Mouse (Mus musculus) T-helper 1 cell (primary cell): ENCODE measurements at regions not wholly inside any gene's neighbourhood (a gene's known extent, or its start where the extent isn't known, plus 50 kb on each side); places are given as distances from the start of the nearest gene placed in this dataset.
"Not testable (repeated sequence)": the region's sequence is repeated elsewhere in the genome, so short reads cannot be mapped to it uniquely, and the experiment has no call there.

Experiments used
- in situ Hi-C: fragments of 300-600 bp; cut with MboI, MseI; formaldehyde crosslinking; loops from one replicate; pipeline ENCODE4 v1.15.1; 2025; ENCODE audit warnings: high pct_unique_total_duplicates

DNA sequence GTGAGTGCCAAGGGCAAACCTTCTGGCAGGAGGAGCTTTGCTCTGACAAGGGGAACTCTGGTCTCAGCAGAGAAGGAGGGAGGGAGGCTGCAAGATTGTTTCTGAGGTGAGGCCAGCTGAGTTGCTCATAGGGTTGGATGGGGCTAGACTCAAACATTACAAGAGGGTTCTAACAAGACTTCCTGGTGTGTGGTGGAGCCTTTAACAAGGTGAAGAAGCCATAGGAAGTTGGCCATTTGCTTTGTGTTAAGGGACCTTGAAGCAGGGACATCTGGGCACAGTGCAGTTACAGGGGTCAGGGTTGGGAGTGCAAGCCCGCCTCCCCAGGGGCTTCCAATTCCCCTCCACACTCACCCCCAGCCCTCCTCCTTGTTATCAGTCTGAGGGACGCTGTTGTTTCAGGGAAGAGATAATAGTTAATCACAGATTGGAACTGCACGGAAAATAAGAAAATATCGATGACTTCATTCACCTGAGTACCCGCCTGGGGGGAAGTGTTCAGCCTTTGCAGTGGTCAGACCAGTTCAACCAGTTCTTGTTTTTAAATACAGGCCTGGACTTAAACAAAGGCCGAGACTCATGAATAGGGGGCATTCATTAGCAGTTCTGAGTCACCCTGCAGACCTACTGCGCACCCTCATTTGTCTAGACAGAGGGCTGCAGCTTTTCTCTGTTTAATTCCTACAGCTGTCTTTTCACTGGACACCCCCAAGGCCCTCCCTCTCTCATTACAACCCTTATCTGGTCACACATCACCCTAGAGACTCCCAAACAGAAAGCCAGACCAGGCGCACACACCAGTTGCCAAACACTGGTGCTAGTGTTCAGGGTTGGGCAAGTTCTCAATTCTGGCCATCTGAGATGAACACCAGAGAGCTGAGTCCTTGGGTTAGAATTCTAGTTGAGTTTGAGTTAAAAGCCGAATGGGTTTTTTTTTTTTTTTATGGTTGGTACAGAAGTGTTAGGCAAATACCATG lies 139.5 kb downstream of the Bcl2l11 start:
- in situ Hi-C loops, result no loop called here

DNA sequence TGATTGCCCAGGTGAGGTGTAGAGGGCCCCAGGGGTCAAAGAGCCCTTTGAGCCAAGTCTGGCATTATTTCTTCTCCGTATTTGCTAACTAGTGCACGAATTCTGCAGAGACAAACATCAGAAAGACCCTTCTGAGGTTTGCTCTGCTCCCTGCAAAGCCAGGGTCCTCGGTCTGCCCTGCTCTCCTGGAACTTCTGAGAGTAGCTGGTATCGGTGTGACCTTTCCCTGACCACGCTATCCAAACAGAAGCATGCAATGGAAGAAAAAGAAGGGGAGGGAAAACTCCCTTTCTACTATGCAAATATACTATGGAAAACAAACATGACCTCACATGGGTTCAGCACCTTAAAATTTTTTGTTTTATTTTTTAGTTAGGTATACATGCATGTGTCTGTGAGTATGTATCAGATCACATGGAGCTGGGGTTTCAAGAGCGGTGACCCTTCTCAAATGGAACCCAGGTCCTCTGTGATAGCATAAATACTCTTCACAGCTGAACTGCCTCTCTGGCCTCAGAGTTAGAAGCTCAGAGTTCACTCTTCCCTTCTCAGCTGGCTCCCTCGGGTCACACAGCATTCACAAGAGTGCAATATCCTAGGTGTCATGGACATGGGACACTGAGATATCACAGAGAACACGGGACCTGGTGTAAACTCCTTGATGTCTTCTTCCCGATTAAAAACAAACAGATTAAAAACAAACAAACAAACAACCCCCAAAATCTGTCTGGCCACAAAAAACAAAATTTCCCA lies 144.7 kb downstream of the Bcl2l11 start:
- in situ Hi-C loops, result no loop called here

DNA sequence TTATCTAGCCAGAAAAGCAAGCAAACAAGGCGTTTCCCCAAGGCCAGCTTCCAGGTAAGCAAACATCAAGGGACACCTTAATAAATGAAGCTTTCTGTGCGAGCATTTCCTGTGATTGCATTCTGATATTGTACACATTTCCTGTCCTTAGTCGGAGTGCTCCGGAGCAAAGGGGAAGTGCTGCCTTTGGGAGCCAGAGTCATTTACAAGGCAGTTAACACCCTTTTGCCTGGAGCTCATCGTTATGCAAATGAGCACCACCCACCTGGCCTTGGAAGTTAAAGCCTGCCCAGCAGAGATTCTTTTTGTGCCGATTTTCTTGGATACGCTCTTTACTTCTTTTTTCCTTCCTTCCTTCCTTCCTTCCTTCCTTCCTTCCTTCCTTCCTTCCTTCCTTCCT lies 147.0 kb downstream of the Bcl2l11 start:
- in situ Hi-C loops, result no loop called here

DNA sequence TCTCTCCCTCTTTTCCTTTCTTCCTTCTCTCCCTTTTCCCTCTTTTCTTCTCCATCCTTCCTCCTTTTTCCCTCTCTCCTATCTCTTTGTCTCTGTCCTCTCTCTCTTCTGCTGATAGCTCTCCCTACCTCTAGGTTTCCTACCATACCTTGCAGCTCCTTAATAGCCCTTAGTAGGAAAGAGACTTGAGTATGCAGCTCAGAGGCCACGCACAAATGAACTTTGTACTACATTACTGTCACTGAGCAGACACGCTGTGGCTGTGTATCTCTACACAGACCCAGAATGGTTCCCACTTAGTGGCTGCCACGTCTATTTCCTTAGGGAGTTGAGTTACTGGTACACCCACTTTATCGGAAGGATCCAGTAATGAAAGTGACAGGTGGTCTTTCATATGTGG lies 147.5 kb downstream of the Bcl2l11 start:
- in situ Hi-C loops, result no loop called here

DNA sequence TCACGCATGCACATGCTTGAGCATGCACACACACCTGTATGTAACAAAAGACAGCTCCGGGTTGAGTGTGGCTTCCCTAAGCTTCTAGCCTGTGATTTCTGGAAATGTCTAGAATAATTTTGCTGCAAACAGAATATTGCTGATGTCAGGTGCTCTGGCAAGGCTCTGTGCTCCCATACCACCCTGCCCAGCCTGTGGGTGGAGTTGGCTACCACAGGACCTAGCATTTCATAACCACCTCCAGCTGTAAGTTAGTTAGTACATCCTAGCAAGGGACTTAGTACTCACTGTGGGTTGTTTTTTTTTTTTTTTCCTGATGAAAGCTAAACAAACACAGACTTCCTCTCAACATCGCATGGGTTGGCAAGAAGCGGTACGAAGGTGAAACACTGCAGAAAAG lies 150.5 kb downstream of the Bcl2l11 start:
- in situ Hi-C loops, result no loop called here

DNA sequence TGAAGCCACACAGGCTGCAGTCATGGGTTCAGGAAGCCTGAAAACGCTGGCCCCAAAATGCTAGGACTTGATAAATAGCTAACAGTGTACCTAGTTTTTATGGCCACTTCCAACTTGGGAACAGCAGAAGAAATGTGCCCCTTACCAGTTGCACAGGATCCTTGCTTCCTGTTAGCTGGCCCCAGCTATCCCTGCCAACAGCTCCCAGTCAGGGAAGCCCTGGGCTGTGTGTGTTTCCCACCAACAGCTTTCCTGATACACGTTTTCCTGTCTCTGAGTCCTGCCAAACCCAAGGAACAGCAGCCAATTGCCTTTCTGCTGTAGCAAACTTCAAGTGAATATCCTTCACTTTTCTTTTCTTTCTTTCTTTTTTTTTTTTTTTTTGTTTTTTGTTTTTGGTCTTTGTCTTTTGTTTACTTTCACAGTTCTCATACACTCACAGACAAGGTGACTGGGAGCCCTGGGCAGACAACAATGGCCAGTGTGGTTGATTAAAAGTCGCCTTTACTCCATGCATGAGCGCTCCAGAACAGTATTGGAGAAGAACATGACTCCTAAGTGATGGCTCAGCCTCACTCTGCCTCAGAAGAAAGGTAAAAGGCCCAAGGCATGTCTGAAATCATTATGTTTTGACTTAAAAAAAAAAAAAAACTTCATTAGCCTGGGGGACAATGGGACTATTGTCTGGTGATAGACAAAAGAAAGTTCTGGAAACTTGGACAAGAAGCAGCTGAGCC lies 151.7 kb downstream of the Bcl2l11 start:
- in situ Hi-C loops, result no loop called here

DNA sequence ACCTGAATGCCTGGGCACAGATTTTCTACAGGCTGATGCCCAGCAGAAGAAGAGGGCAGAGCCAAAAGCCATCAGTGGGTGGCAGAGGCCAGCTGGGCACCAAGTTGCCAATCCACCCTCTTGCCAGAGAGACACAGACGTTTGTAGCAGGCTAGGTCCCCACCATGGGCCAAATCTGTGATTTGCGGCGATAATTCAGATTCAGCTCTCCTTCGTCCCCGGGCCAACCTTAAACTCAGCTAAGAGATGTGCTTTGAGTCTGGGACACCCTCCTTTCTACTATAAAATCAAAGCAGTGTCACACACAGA lies 152.2 kb downstream of the Bcl2l11 start:
- in situ Hi-C loops, result no loop called here

DNA sequence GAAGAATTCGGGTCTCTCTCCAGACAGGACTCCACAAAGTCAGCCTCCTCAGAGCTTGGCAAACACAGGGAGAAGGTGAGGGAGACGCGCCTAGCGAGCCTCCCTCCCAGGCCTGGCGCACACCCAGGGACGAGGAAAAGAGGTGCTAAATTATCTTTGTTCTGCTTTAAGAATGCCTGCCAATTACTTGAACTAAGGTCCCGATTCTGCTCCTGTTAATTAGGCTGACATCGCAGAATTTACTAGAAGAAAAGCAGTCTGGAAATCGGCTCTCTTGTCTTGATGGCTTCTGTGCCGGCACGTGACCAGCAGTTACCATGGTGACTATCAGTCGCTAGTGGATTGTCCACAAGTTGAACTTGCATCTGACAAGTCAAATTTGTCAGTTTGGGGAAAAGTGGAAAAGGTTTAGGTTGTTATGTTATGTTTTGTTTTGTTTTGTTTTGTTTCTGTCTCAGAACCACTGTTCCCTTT lies 152.8 kb downstream of the Bcl2l11 start:
- in situ Hi-C loops, result no loop called here

DNA sequence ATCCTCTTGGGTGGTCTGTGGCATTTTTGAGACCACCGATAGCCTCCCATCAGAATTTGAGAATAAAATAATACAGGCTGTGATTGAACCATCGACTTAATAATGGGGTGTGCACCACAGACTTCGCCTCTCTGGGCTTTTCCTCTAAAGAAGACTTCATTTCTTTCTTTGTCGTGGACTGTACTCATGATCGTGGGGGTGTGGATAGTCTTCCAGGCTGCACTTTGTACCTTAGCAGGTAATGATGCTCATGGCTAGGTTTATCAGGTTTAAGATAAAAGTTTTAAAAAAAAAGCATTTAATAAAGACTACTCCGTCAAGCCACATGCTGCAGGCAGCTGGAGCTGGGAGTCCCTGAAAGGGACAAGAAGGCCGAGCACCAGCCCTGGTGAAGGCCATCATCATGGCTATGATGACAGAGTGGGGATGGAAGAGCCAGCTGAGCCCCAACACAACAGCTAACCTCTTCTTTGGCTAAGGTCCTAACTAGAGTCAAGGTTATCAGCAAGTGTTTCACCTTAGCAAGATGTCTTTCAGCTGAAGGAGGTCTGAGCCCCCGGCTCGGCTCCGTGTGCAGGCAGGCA lies 153.4 kb downstream of the Bcl2l11 start:
- in situ Hi-C loops, result no loop called here

DNA sequence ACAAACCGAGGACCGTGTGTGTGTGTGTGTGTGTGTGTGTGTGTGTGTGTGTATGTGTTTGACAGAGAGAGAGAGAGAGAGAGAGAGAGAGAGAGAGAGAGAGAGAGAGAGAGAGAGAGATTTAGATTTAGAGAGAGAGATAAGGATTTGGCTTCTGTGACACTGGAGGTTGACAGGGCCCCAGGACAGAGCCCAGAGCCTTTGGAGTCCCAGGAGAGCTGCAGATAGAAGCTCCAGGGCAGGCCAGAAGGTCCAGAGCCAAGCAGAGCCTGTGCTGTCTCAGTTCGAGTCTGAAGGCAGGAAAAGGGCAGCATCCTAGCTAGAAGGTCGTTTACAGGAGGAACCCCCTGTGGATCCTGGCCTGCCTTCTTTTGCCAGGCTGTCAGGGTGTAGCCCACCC lies 156.8 kb downstream of the Bcl2l11 start:
- in situ Hi-C loops, result no loop called here

DNA sequence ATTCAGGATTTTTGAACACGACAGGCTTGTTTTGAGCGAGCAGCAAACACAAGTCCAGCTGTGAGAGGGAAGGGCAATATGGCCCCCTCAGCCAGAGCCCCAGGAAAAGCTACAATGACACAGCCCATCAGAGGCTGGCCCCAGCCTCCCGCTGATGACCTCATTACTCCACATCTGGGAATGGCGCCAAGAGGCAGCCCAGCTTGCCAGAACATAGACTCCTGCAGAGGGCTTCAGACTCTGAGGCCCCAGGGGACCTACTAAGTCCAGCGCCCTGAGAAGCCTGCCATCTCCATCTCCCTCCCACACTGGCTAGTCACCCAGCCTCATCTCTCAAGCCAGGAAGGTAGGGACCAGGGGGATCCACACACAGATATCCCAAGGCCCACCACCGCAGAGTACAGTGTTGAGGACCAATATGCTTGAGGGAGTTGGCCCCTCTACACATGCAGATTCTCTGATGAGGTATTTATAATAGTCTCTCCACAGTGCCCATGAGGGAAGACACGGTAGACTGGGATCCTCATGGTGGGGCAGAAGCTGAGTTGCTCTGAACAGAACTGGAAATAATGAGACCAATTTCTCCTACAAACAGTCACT lies 159.1 kb downstream of the Bcl2l11 start:
- in situ Hi-C loops, result no loop called here

DNA sequence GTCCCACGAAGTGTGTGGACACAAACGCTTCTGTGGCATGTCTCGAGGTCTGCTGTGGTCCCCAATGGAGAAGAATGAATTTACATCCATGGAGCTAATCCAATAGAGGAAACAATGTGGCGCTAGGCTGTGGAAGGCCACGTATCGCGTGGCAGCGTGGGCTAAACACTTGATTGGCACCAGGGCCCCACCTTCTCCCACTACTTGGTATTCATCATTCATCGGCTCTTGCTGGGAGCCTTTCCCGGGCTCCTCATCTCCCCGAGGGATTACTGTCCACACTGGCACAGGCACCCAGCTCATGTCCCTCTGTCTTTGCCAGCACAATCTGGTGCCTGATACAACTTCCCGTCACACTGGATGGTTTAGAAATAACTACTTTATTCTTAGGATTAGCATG lies 159.6 kb downstream of the Bcl2l11 start:
- in situ Hi-C loops, result no loop called here

DNA sequence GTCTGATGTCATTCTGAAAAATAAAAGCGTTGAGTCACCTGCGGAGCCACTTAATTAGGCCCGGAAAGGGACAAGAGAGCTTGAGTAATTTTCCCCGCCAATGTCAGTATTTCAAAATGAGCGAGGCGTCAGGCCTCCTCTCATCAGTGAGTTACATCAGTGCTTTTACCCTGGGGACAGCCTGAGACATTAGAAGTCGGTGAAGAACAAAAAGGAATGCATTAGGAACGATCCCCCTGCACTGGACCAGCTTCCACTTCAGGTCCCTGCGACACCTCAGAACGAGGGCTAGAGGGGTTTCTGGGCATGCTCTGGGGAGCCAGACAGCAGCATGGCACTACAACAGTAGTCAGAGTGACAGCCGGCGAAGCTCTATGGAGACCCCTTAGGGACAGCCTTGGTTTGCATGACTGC lies 162.3 kb downstream of the Bcl2l11 start:
- in situ Hi-C loops, result no loop called here

DNA sequence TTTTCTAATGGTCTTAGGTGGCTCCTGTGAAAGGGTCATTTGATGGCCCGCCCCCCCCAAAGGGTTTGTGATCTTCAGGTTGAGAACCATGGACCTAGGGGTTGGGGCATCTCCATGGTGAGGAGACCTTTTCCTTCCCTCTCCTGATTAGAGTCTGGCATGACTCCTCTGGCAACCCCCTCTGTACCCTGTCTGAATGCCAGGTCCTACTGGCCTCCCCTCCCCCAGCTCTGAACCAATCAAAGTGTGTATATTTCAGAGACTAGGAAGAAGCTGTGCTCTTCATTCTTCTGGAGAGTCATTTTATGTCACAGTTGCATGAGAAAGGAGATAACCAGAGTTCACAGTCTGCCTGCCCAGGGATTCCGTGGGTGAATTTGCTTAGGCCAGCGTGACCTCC lies 164.8 kb downstream of the Bcl2l11 start:
- in situ Hi-C loops, result no loop called here

DNA sequence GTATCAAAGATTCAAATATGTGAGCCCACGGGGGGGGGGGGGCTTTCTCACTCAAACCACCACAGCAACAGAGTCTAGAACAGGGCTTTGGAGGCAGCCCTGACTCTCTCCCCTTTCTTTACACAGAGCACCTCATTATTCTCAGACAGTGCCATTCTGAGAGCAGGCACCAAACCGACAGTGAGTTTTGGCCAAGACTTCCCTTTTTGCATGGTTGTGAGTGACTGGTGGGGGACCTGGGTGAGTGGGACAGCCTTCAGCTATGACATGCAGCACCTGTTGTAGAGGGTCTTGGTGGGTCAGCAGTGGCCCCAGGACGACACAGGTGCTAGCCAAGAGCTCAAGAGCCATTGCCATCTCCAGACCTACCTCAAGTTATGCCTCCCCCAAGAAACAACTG lies 168.8 kb downstream of the Bcl2l11 start:
- in situ Hi-C loops, result no loop called here

DNA sequence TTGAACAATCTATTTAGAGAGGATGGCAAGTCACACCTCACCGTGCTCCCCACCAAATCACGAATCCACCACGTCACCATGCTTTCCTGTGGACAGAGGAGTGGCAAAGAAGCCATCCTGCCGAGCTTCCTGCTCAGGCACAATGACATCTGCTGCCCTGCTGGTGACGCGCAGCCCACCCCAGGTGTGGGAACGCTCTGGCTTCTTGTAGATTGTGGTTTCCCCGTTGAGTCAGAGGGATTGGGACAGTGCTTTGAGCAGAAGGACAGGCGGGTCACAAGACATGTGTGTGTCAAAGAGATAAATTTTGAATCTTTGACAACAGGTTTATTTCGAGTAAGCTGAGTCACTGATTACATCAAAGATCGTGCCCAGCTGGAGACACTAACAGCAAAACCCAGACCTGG lies 169.2 kb downstream of the Bcl2l11 start:
- in situ Hi-C loops, result no loop called here

DNA sequence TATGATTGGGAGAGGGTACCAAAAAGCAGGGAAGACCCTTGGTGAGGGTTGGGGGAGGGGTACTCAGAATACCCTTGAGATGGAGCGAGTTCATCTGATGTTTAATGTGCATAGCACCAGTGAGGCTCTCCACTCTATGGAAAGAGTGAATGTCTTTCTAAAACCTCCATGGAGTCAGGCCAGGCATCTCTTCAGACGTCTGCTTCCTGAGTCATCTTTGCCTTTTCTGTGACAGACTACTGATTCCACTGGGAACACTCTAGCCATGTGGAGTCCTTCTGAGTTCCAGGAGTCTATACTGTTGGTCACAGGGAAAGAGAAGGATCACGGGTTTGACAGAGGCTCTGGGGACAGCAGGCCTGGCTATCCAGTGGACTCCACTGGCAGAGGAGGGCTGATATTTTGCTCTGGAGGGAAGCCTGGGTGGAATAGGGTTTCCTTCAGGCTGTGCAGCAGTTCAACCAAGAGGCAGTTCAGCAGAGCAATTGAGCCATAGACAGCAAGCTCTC lies 169.9 kb downstream of the Bcl2l11 start:
- in situ Hi-C loops, result no loop called here

DNA sequence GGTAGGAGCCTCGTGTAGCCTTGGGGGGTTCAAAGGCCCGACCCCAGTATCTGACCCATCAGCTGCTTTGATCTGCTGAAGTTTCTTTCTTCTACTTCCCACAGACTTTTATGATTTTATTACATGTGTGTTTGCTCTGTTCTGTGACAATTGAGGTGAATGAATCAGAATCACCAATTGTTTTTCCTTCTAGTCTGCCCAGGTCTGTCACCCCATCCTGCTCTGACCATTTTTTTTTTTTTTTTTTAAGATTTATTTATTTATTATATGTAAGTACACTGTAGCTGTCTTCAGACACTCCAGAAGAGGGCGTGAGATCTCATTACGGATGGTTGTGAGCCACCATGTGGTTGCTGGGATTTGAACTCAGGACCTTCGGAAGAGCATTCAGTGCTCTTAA lies 170.6 kb downstream of the Bcl2l11 start:
- in situ Hi-C loops, result not testable (repeated sequence)

DNA sequence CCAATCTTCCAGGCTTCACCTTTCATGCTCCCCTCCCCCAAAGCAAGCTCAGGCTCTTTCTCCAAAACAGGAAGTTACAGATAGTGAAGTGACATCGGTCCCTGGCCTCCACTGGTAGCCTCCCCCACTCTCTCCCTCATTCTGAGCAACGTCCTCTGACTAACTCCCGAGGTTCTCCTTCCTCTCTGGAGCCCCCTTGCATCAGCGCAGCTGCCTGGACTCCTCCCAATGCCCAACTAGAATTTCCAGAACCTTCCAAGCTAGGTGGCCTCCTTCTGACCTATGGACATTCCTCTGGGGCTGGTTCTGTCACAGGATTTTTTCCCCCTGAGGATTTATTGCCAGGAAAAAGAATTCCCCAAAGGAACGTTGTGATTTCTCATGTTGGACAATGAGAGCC lies 171.1 kb downstream of the Bcl2l11 start:
- in situ Hi-C loops, result no loop called here

DNA sequence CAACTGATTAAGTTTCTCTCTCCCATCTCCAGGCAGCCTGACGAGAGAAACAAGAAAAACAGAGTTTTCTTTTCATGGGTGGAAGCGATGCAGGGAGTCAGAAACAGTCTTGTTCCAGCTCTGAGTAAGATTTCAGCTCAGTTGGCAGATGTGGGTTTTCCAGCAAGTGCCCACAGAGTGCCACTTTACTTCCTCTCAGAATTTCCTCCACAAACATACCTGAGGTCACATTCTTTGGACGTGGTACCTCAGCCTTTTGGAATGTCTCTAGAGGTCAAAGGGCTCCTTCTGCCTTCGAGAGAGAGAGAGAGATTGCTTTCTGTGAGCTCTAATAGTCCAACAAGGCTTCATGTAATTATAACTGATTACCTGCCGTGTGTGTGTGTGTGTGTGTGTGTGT lies 172.0 kb downstream of the Bcl2l11 start:
- in situ Hi-C loops, result no loop called here

DNA sequence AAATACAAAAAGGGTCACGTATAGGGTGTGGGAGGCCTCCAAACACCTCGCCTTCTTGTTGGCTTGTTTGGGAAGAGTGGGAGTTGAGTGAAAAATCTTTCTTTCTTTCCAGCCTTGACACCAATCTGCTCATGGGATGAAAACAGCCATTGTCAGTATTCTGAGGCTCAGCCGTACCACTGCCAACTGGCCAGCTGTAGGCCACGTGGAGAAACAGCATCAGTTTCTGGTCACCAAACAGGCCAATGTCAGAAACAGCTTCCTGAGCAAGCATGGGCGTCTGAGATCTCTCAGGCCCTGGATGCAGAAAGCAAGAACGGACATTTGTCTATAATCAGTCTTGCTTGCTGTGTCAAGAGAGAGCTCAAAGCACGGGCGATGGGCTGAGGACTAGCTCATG lies 173.2 kb downstream of the Bcl2l11 start:
- in situ Hi-C loops, result no loop called here
